Mouse (Mus musculus): ENCODE data around the gene Vmn1r21. TPM values are rescaled to one million over a fixed set of nuclear protein-coding genes. Genes with fewer than 3 reads are reported as not detected.
"Not testable (repeated sequence)": the region's sequence is repeated elsewhere in the genome, so short reads cannot be mapped to it uniquely, and the experiment has no call there.

Vmn1r21 gene
- polyA plus RNA-seq (2015; fragmentation: Nextera tagmentation; extraction: Ambion mirVana) = not detected in 2 replicates

- Histone ChIP-seq H3K36me3 (no peaks in the 10 kb centered on the region), H3K4me1 (replicated peaks) (no peaks in the 10 kb centered on the region), H3K27ac (replicated peaks) (no peak within 1 kb of the TSS), H3K4me3 (no peak within 1 kb of the TSS), H3K4me2 (no peak within 1 kb of the TSS), H3K9me3 (no peaks in the 10 kb centered on the region), H3K9ac (no peak within 1 kb of the TSS), H3K27me3 (no peaks in the 10 kb centered on the region)
- ATAC-seq (ENCODE audit: low read depth) = no peak
- 76% methylated on average over 1 of the region's 1 CpGs for WGBS
These were observed at the start of gene Vmn1r21 for GRCm38 (mm10) chr6:57850286-57850685. Gene Vmn1r21 (minus strand): TSS chr6:57850343.

- H3K27me3 ChIP-seq = no peaks in the 10 kb centered on the region
- 0 out of 2 replicates have a peak, but pooled peaks cover 2% of the 10 kb centered on the region for H3K4me1 ChIP-seq (replicated peaks)
- ATAC-seq (ENCODE audit: low read depth) = peak; percentile 89
- no peak overlapping the region for H3K27ac ChIP-seq (replicated peaks)
- no peak overlapping the region for H3K9ac ChIP-seq
- H3K4me3 ChIP-seq = no peak overlapping the region
- WGBS = 53% methylated on average over 6 of the region's 6 CpGs
- no peaks in the 10 kb centered on the region for H3K9me3 ChIP-seq
- peak overlapping the region; percentile 29 for H3K4me2 ChIP-seq
- no peaks in the 10 kb centered on the region for H3K36me3 ChIP-seq
These were observed 9.2 kb upstream of the Vmn1r21 start for GRCm38 (mm10) chr6:57859043-57860042.

GRCm38 (mm10) chr6:57851177-57851576 is 1.0 kb upstream of the Vmn1r21 start:
- not testable (repeated sequence) for H3K4me1 ChIP-seq (replicated peaks); H3K4me3 ChIP-seq; H3K27ac ChIP-seq (replicated peaks); ATAC-seq (ENCODE audit: low read depth); H3K4me2 ChIP-seq; H3K9me3 ChIP-seq; H3K27me3 ChIP-seq; H3K36me3 ChIP-seq; H3K9ac ChIP-seq
- 82% methylated on average over 5 of the region's 5 CpGs for WGBS

GRCm38 (mm10) chr6:57839693-57840408 is 10.3 kb downstream of the Vmn1r21 start:
- ATAC-seq (ENCODE audit: low read depth) = no peak
- Histone ChIP-seq H3K27ac (replicated peaks) (no peak overlapping the region), H3K4me1 (replicated peaks) (no peaks in the 10 kb centered on the region), H3K4me2 (no peak overlapping the region), H3K36me3 (no peaks in the 10 kb centered on the region), H3K9me3 (no peaks in the 10 kb centered on the region), H3K9ac (no peak overlapping the region), H3K4me3 (no peak overlapping the region), H3K27me3 (no peaks in the 10 kb centered on the region)
- 84% methylated on average over 2 of the region's 2 CpGs for WGBS

GRCm38 (mm10) chr6:57825259-57825715 is 24.9 kb downstream of the Vmn1r21 start:
- H3K36me3 ChIP-seq = no peaks in the 10 kb centered on the region
- WGBS = 7% methylated on average over 5 of the region's 5 CpGs
- H3K4me2 ChIP-seq = peak overlapping the region; percentile 75
- peak overlapping the region; percentile 97; the same call in 1 of the 2 replicates for H3K27ac ChIP-seq (replicated peaks)
- peak; percentile 45; the same call in 1 of the 2 replicates for ATAC-seq (ENCODE audit: low read depth)
- H3K9me3 ChIP-seq = no peaks in the 10 kb centered on the region
- no peaks in the 10 kb centered on the region for H3K27me3 ChIP-seq
- H3K9ac ChIP-seq = peak overlapping the region; percentile 99
- peaks cover 23% of the 10 kb centered on the region for H3K4me1 ChIP-seq (replicated peaks)
- peak overlapping the region; percentile 91 for H3K4me3 ChIP-seq

GRCm38 (mm10) chr6:57824422-57825258 is 25.5 kb downstream of the Vmn1r21 start, which contains the start of gene Vopp1:
Gene Vopp1 (minus strand): TSS chr6:57825159.
- H3K9me3 ChIP-seq = no peaks in the 10 kb centered on the region
- peak within 1 kb of the TSS; percentile 75 for H3K4me2 ChIP-seq
- peak within 1 kb of the TSS; percentile 97 for H3K27ac ChIP-seq (replicated peaks)
- H3K4me1 ChIP-seq (replicated peaks) = peaks cover 23% of the 10 kb centered on the region
- no peaks in the 10 kb centered on the region for H3K36me3 ChIP-seq
- ATAC-seq (ENCODE audit: low read depth) = peak; percentile 93
- WGBS = under 1% methylated on average over 87 of the region's 87 CpGs
- peak within 1 kb of the TSS; percentile 99 for H3K9ac ChIP-seq
- peak within 1 kb of the TSS; percentile 91 for H3K4me3 ChIP-seq
- no peaks in the 10 kb centered on the region for H3K27me3 ChIP-seq

- Histone ChIP-seq H3K9me3 (no peaks in the 10 kb centered on the region), H3K4me3 (peak overlapping the region; percentile 24), H3K9ac (peak overlapping the region; percentile 45; the same call in 1 of the 2 replicates), H3K36me3 (no peaks in the 10 kb centered on the region), H3K27ac (replicated peaks) (no peak overlapping the region), H3K4me2 (peak overlapping the region; percentile 75), H3K27me3 (no peaks in the 10 kb centered on the region), H3K4me1 (replicated peaks) (peaks cover 23% of the 10 kb centered on the region)
- ATAC-seq (ENCODE audit: low read depth) = no peak
- 37% methylated on average over 3 of the region's 3 CpGs for WGBS
These were observed 26.7 kb downstream of the Vmn1r21 start for GRCm38 (mm10) chr6:57823461-57823860.

- H3K27me3 ChIP-seq = no peaks in the 10 kb centered on the region
- no peaks in the 10 kb centered on the region for H3K36me3 ChIP-seq
- whole genome bisulfite sequencing = 65% methylated on average over 5 of the region's 5 CpGs
- peak overlapping the region; percentile 45; the same call in 1 of the 2 replicates for H3K9ac ChIP-seq
- H3K27ac ChIP-seq (replicated peaks) = no peak overlapping the region
- peak; percentile 74 for ATAC-seq (ENCODE audit: low read depth)
- H3K9me3 ChIP-seq = no peaks in the 10 kb centered on the region
- peaks cover 23% of the 10 kb centered on the region for H3K4me1 ChIP-seq (replicated peaks)
- H3K4me3 ChIP-seq = peak overlapping the region; percentile 24; the same call in 1 of the 2 replicates
- H3K4me2 ChIP-seq = peak overlapping the region; percentile 75
These were observed 27.3 kb downstream of the Vmn1r21 start for GRCm38 (mm10) chr6:57822648-57823410.

GRCm38 (mm10) chr6:57814436-57814940 is 35.7 kb downstream of the Vmn1r21 start:
- Histone ChIP-seq H3K4me1 (replicated peaks) (no peaks in the 10 kb centered on the region), H3K36me3 (no peaks in the 10 kb centered on the region), H3K4me3 (no peak overlapping the region), H3K4me2 (no peak overlapping the region), H3K9ac (no peak overlapping the region), H3K9me3 (0 out of 2 replicates have a peak, but pooled peaks cover 1% of the 10 kb centered on the region), H3K27ac (replicated peaks) (no peak overlapping the region), H3K27me3 (no peaks in the 10 kb centered on the region)
- WGBS = 86% methylated on average over 2 of the region's 2 CpGs
- no peak for ATAC-seq (ENCODE audit: low read depth)

- no peak for ATAC-seq (ENCODE audit: low read depth)
- no peaks in the 10 kb centered on the region for H3K27me3 ChIP-seq
- H3K36me3 ChIP-seq = 0 out of 2 replicates have a peak, but pooled peaks cover 6% of the 10 kb centered on the region
- WGBS = 95% methylated on average over 3 of the region's 3 CpGs
- no peak overlapping the region for H3K9ac ChIP-seq
- H3K4me1 ChIP-seq (replicated peaks) = no peaks in the 10 kb centered on the region
- H3K27ac ChIP-seq (replicated peaks) = no peak overlapping the region
- H3K9me3 ChIP-seq = peaks cover 12% of the 10 kb centered on the region; the same call in 1 of the 2 replicates
- H3K4me2 ChIP-seq = no peak overlapping the region
- no peak overlapping the region for H3K4me3 ChIP-seq
These were observed 38.1 kb downstream of the Vmn1r21 start for GRCm38 (mm10) chr6:57811748-57812730.

Data from neural tube, embryonic 13.5 days (tissue).